Mouse (Mus musculus): ENCODE results near the gene Frk. TPM values are rescaled to one million over a fixed set of nuclear protein-coding genes. Genes with fewer than 3 reads are reported as not detected.

Frk gene
- polyA plus RNA-seq, 1 experiment = 3.8 TPM

GRCm38 (mm10) chr10:34525598-34525997 is 42.4 kb downstream of the Frk start:
- Histone ChIP-seq H3K4me1 (ENCODE audit: control insufficient read depth, insufficient read depth, low read length) (no peaks in the 10 kb centered on the region), H3K27me3 (replicated peaks; ENCODE audit: control insufficient read depth, insufficient read depth, low read length) (no peaks in the 10 kb centered on the region), H3K27ac (ENCODE audit: insufficient read depth, low read depth, low read length) (no peak overlapping the region), H3K36me3 (ENCODE audit: control insufficient read depth, insufficient read depth, low read length) (no peaks in the 10 kb centered on the region), H3K4me3 (ENCODE audit: insufficient read depth, low read depth, low read length) (no peak overlapping the region)
- DNase-seq = no peak
- TF ChIP-seq POLR2A (IDR thresholded peaks at IDR 0.05; ENCODE audit: low read depth, low read length) (no peak), CTCF (conservative IDR thresholded peaks at IDR 0.05; ENCODE audit: insufficient read depth, insufficient read length, low read depth, low read length) (no peak)
- 86% methylated on average over 1 of the region's 1 CpGs for WGBS

GRCm38 (mm10) chr10:34531766-34532165 is 48.6 kb downstream of the Frk start:
- Histone ChIP-seq H3K27ac (ENCODE audit: insufficient read depth, low read depth, low read length) (no peak overlapping the region), H3K36me3 (ENCODE audit: control insufficient read depth, insufficient read depth, low read length) (no peaks in the 10 kb centered on the region), H3K4me3 (ENCODE audit: insufficient read depth, low read depth, low read length) (no peak overlapping the region), H3K27me3 (replicated peaks; ENCODE audit: control insufficient read depth, insufficient read depth, low read length) (no peaks in the 10 kb centered on the region), H3K4me1 (ENCODE audit: control insufficient read depth, insufficient read depth, low read length) (peaks cover 6% of the 10 kb centered on the region; the same call in 1 of the 2 replicates)
- DNase-seq = peak; percentile 23
- TF ChIP-seq POLR2A (IDR thresholded peaks at IDR 0.05; ENCODE audit: low read depth, low read length) = no peak
- no peak for TF ChIP-seq CTCF (conservative IDR thresholded peaks at IDR 0.05; ENCODE audit: insufficient read depth, insufficient read length, low read depth, low read length)
- 24% methylated on average over 1 of the region's 1 CpGs for WGBS

GRCm38 (mm10) chr10:34532507-34532906 is 49.3 kb downstream of the Frk start:
- DNase-seq = peak; percentile 38
- Histone ChIP-seq H3K27me3 (replicated peaks; ENCODE audit: control insufficient read depth, insufficient read depth, low read length) (no peaks in the 10 kb centered on the region), H3K27ac (ENCODE audit: insufficient read depth, low read depth, low read length) (no peak overlapping the region), H3K4me3 (ENCODE audit: insufficient read depth, low read depth, low read length) (no peak overlapping the region), H3K36me3 (ENCODE audit: control insufficient read depth, insufficient read depth, low read length) (no peaks in the 10 kb centered on the region), H3K4me1 (ENCODE audit: control insufficient read depth, insufficient read depth, low read length) (peaks cover 6% of the 10 kb centered on the region; the same call in 1 of the 2 replicates)
- TF ChIP-seq CTCF (conservative IDR thresholded peaks at IDR 0.05; ENCODE audit: insufficient read depth, insufficient read length, low read depth, low read length) = no peak
- TF ChIP-seq POLR2A (IDR thresholded peaks at IDR 0.05; ENCODE audit: low read depth, low read length) = no peak
- WGBS = 29% methylated on average over 1 of the region's 1 CpGs

- Histone ChIP-seq H3K36me3 (ENCODE audit: control insufficient read depth, insufficient read depth, low read length) (no peaks in the 10 kb centered on the region), H3K4me1 (ENCODE audit: control insufficient read depth, insufficient read depth, low read length) (no peaks in the 10 kb centered on the region), H3K27ac (ENCODE audit: insufficient read depth, low read depth, low read length) (no peak overlapping the region), H3K4me3 (ENCODE audit: insufficient read depth, low read depth, low read length) (no peak overlapping the region), H3K27me3 (replicated peaks; ENCODE audit: control insufficient read depth, insufficient read depth, low read length) (no peaks in the 10 kb centered on the region)
- TF ChIP-seq CTCF (conservative IDR thresholded peaks at IDR 0.05; ENCODE audit: insufficient read depth, insufficient read length, low read depth, low read length) = no peak
- no peak for TF ChIP-seq POLR2A (IDR thresholded peaks at IDR 0.05; ENCODE audit: low read depth, low read length)
- WGBS = 88% methylated on average over 2 of the region's 2 CpGs
- DNase-seq = no peak
Observed at GRCm38 (mm10) chr10:34540687-34541086, 57.5 kb downstream of the Frk start.

- TF ChIP-seq POLR2A (IDR thresholded peaks at IDR 0.05; ENCODE audit: low read depth, low read length) (no peak), CTCF (conservative IDR thresholded peaks at IDR 0.05; ENCODE audit: insufficient read depth, insufficient read length, low read depth, low read length) (no peak)
- Histone ChIP-seq H3K4me3 (ENCODE audit: insufficient read depth, low read depth, low read length) (no peak overlapping the region), H3K27ac (ENCODE audit: insufficient read depth, low read depth, low read length) (no peak overlapping the region), H3K4me1 (ENCODE audit: control insufficient read depth, insufficient read depth, low read length) (no peaks in the 10 kb centered on the region), H3K36me3 (ENCODE audit: control insufficient read depth, insufficient read depth, low read length) (no peaks in the 10 kb centered on the region), H3K27me3 (replicated peaks; ENCODE audit: control insufficient read depth, insufficient read depth, low read length) (no peaks in the 10 kb centered on the region)
- no peak for DNase-seq
- 91% methylated on average over 3 of the region's 3 CpGs for WGBS
Observed at GRCm38 (mm10) chr10:34541717-34542490, 58.7 kb downstream of the Frk start.

GRCm38 (mm10) chr10:34550612-34551011 is 67.4 kb downstream of the Frk start:
- no peak overlapping the region for H3K4me3 ChIP-seq (ENCODE audit: insufficient read depth, low read depth, low read length)
- no peak for DNase-seq
- H3K27ac ChIP-seq (ENCODE audit: insufficient read depth, low read depth, low read length) = no peak overlapping the region
- TF ChIP-seq POLR2A (IDR thresholded peaks at IDR 0.05; ENCODE audit: low read depth, low read length) (no peak), CTCF (conservative IDR thresholded peaks at IDR 0.05; ENCODE audit: insufficient read depth, insufficient read length, low read depth, low read length) (no peak)
- H3K36me3 ChIP-seq (ENCODE audit: control insufficient read depth, insufficient read depth, low read length) = no peaks in the 10 kb centered on the region
- WGBS = 81% methylated on average over 5 of the region's 5 CpGs
- no peaks in the 10 kb centered on the region for H3K4me1 ChIP-seq (ENCODE audit: control insufficient read depth, insufficient read depth, low read length)
- no peaks in the 10 kb centered on the region for H3K27me3 ChIP-seq (replicated peaks; ENCODE audit: control insufficient read depth, insufficient read depth, low read length)

- H3K27me3 ChIP-seq (replicated peaks; ENCODE audit: control insufficient read depth, insufficient read depth, low read length) = no peaks in the 10 kb centered on the region
- no peaks in the 10 kb centered on the region for H3K4me1 ChIP-seq (ENCODE audit: control insufficient read depth, insufficient read depth, low read length)
- TF ChIP-seq CTCF (conservative IDR thresholded peaks at IDR 0.05; ENCODE audit: insufficient read depth, insufficient read length, low read depth, low read length) = no peak
- DNase-seq = no peak
- H3K27ac ChIP-seq (ENCODE audit: insufficient read depth, low read depth, low read length) = no peak overlapping the region
- H3K4me3 ChIP-seq (ENCODE audit: insufficient read depth, low read depth, low read length) = no peak overlapping the region
- WGBS = 77% methylated on average over 5 of the region's 5 CpGs
- no peaks in the 10 kb centered on the region for H3K36me3 ChIP-seq (ENCODE audit: control insufficient read depth, insufficient read depth, low read length)
Observed at GRCm38 (mm10) chr10:34551636-34552035, 68.4 kb downstream of the Frk start.

Data from kidney, adult 2 months (tissue).